Mouse (Mus musculus): ENCODE data around the gene Kbtbd13.

- TF ChIP-seq CTCF (IDR thresholded peaks at IDR 0.05; ENCODE audit: low read depth, low read length) (no peak), POLR2A (IDR thresholded peaks at IDR 0.05; ENCODE audit: insufficient read depth, low read length) (no peak)
Measured at GRCm38 (mm10) chr9:65404331-65405183, 13.1 kb upstream of the Kbtbd13 start.

Data from ES-Bruce4 (cell line).